Mouse (Mus musculus): Measurements from ENCODE around the gene Tmod1. TPM values are rescaled to one million over a fixed set of nuclear protein-coding genes. Genes with fewer than 3 reads are reported as not detected.
A peak's percentile ranks its signal among the peaks of the same experiment; 100 is the strongest.

The Tmod1 gene
- polyA plus RNA-seq, 1 experiment from 2014 or later, result 42.0 TPM

DNA sequence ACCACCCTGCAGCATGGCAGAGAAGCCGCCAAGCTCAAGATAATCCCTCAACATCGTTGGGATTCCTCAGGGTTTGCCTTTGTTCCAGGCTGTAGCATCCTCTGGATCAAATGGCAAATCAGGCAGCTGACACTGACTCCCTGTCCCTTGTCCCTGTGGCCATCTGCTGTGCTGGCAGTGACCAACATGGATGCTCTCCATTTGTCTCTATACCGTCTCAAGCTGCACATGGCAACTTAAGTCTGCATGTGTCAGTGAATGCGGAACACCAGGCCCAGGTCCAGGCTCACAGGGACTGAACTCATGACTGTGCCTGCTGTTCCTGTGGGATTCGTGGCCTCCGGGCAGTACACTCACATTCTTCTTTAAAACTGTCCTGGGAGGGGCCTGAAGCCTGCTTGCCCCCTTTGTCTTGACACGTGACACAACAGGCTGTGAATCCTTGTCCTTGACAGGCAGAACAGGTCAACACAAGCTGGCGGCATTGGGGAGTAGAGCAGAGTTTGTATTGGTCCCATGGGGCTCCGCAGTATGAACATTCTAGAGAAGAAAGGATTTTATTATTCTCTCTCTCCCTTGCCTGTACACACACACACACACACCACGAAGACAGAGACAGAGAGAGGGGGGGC, 77.9 kb downstream of the Tmod1 start:
- peaks cover 96% of the 10 kb centered on the region for H3K36me3 ChIP-seq
- H3K27me3 ChIP-seq, result no peaks in the 10 kb centered on the region
- DNase-seq (no peak), ATAC-seq (ENCODE audit: low read depth) (no peak)
- no peaks in the 10 kb centered on the region for H3K9me3 ChIP-seq (replicated peaks)
- 85% methylated on average over 10 of the region's 10 CpGs for WGBS (ENCODE audit: insufficient replicate concordance)
- H3K4me1 ChIP-seq (replicated peaks), result no peaks in the 10 kb centered on the region
- no peak overlapping the region; the same call in 1 of the 2 replicates for H3K27ac ChIP-seq
- no peak overlapping the region for H3K4me2 ChIP-seq
- H3K9ac ChIP-seq, result no peak overlapping the region
- no peak overlapping the region for H3K4me3 ChIP-seq (replicated peaks)

DNA sequence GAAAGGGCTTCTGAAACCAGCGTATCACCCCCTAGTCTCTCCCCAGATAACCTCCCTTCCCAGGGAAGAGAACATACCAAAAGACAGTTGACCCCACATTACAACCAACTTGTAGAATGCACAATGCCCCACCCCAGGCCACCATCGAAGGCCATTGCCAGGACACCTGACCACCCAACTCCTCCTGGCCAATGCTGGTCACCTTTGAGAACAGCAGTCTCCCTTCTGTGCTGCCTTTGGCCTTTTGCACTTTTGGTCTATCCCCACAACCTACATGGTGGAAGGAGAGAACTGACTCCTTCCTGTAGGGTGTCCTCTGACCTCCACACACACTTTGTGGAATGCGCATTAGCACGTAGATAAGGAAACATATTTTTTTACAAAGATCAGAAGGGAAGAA, 78.8 kb downstream of the Tmod1 start:
- ATAC-seq (ENCODE audit: low read depth), result no peak
- H3K36me3 ChIP-seq, result peaks cover 96% of the 10 kb centered on the region

DNA sequence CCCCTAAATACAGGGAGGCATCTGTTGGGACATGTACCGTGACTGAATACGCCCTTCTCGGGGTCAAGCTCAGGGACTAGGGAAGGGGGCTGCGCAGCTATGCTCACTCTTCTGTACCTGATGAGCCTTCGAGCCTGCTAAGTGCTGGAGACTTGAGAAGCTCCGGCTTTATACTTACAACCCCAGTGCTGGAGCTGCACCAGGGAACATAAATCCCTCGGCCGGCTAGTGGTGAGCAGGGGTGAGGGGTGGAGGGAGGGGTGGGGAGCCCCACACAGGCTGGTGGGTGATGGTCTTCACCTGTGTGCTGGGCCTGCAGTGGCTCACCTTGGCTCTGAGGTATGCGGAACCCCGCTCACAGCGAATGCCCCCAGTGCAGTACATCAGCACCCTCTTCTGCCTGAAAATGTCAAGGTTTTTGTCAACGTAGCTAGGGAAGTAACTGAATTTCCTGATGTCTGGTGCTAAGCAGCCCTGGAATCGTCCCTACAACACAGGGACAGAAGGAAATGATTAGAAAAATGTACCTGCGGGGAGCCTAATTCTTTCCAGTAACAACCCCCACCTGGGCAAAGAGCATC, 80.9 kb downstream of the Tmod1 start:
- no peak overlapping the region for H3K9ac ChIP-seq
- DNase-seq (no peak), ATAC-seq (ENCODE audit: low read depth) (no peak)
- no peaks in the 10 kb centered on the region for H3K27me3 ChIP-seq
- no peak overlapping the region for H3K4me3 ChIP-seq (replicated peaks)
- no peaks in the 10 kb centered on the region for H3K9me3 ChIP-seq (replicated peaks)
- H3K27ac ChIP-seq, result no peak overlapping the region
- no peaks in the 10 kb centered on the region for H3K4me1 ChIP-seq (replicated peaks)
- H3K4me2 ChIP-seq, result no peak overlapping the region
- WGBS (ENCODE audit: insufficient replicate concordance), result 90% methylated on average over 14 of the region's 14 CpGs
- peaks cover 96% of the 10 kb centered on the region for H3K36me3 ChIP-seq

More for the DNA sequence above, 78.8 kb downstream of the Tmod1 start:
- Histone ChIP-seq H3K9me3 (replicated peaks) (no peaks in the 10 kb centered on the region), H3K4me1 (replicated peaks) (no peaks in the 10 kb centered on the region), H3K4me3 (replicated peaks) (no peak overlapping the region), H3K27me3 (no peaks in the 10 kb centered on the region), H3K4me2 (no peak overlapping the region), H3K27ac (no peak overlapping the region), H3K9ac (no peak overlapping the region)
- WGBS (ENCODE audit: insufficient replicate concordance), result 87% methylated on average over 4 of the region's 4 CpGs
- DNase-seq, result no peak

DNA sequence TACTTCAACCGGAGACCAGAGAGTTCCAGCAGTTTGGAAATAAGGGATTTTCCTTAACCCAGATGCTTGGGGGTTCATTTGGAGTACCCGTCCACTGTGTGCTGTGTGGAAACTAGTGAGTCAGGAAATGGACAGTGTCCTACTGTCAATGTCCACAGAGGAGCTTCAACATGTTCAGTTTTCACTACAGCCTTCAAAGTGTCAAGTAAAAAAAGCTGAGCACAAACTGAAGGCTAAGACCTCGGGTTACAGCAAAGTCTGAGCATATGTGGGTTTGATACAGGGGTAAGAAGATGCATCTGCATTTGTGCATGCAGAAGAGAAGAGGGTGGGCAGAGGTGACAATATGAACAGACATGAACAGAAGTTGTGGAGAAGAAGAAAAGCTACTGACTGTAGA, 82.0 kb downstream of the Tmod1 start:
- peaks cover 96% of the 10 kb centered on the region for H3K36me3 ChIP-seq
- WGBS (ENCODE audit: insufficient replicate concordance), result 65% methylated on average over 3 of the region's 3 CpGs
- DNase-seq, result no peak

DNA sequence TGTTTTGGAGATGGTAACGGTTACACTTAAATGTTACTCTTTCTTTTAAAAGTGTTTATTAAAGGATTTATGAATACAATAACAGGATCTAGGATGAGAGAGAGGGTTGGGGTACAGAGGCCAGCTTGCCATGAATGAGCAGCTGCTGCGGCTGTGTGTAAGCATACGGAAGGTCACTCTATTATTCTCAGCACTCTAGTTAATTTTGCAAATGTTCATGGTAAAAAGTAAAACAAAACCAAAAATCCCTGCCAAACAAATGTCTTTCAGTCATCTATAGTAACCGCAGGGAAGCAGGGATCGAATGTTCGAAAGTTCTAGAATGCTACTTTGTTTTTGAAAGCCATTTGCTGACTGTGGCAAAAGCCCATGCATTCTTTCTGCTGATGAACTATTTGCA, 84.6 kb downstream of the Tmod1 start:
- Histone ChIP-seq H3K4me1 (replicated peaks) (no peaks in the 10 kb centered on the region), H3K27me3 (no peaks in the 10 kb centered on the region), H3K9ac (no peak overlapping the region), H3K36me3 (peaks cover 87% of the 10 kb centered on the region), H3K4me2 (no peak overlapping the region), H3K27ac (no peak overlapping the region), H3K9me3 (replicated peaks) (no peaks in the 10 kb centered on the region), H3K4me3 (replicated peaks) (no peak overlapping the region)
- DNase-seq (no peak), ATAC-seq (ENCODE audit: low read depth) (no peak)
- 85% methylated on average over 6 of the region's 6 CpGs for WGBS (ENCODE audit: insufficient replicate concordance)

More for the DNA sequence above, 82.0 kb downstream of the Tmod1 start:
- no peaks in the 10 kb centered on the region for H3K27me3 ChIP-seq
- no peak overlapping the region for H3K4me3 ChIP-seq (replicated peaks)
- no peak for ATAC-seq (ENCODE audit: low read depth)
- H3K27ac ChIP-seq, result no peak overlapping the region
- no peaks in the 10 kb centered on the region for H3K9me3 ChIP-seq (replicated peaks)
- H3K4me2 ChIP-seq, result no peak overlapping the region
- no peaks in the 10 kb centered on the region for H3K4me1 ChIP-seq (replicated peaks)
- no peak overlapping the region for H3K9ac ChIP-seq

DNA sequence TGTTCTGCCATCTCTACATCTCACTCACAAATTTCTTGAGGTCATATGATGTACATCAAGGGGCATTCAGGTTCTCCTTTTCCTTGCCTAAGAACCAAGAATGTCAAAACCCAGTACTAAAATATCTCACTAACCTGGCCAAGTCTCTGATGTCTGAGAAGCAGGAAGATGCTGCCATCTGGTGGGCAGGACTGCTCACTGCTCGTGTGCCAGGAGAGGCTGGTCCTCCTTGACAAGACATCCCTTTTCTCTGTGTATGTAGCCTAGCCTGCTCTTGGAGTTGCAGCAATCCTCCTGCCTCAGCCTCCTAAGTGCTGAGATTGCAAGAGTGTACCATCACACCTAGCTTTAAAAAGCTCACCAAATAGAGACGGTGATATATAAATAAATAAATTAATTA, 87.8 kb downstream of the Tmod1 start:
- H3K9me3 ChIP-seq (replicated peaks), result no peaks in the 10 kb centered on the region
- no peak overlapping the region for H3K27ac ChIP-seq
- no peak overlapping the region for H3K9ac ChIP-seq
- peak; percentile 42 for DNase-seq
- no peak for ATAC-seq (ENCODE audit: low read depth)
- no peak overlapping the region for H3K4me2 ChIP-seq
- peaks cover 84% of the 10 kb centered on the region for H3K36me3 ChIP-seq
- 43% methylated on average over 2 of the region's 2 CpGs for WGBS (ENCODE audit: insufficient replicate concordance)
- no peaks in the 10 kb centered on the region for H3K4me1 ChIP-seq (replicated peaks)
- no peak overlapping the region for H3K4me3 ChIP-seq (replicated peaks)
- H3K27me3 ChIP-seq, result no peaks in the 10 kb centered on the region

DNA sequence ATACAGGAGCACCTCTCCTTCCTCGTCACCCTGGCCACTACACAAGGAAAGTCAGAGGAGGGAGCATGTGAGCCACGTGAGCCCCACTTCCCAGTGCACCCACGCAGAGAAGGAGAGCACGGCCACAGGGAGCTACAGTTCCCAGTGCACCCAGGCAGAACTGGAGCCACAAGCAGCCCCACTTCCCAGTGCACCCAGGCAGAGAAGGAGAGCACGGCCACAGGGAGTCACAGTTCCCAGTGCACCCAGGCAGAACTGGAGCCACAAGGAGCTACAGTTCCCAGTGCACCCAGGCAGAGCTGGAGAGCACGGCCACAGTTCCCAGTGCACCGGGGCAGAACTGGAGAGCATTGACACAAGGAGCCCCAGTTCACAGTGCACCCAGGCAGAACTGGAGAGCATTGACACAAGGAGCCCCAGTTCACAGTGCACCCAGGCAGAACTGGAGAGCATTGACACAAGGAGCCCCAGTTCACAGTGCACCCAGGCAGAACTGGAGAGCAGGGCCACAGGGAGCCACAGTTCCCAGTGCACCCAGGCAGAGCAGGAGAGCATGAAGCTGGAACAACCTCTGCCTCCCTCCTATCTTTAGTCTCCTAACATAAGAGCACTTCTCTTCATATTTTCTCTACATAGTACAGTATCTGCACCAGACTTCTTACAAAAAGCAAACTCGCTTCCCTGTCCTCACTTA, 90.7 kb downstream of the Tmod1 start:
- no peak for DNase-seq
- ATAC-seq (ENCODE audit: low read depth), result no peak
- WGBS (ENCODE audit: insufficient replicate concordance), result 72% methylated on average over 8 of the region's 8 CpGs
- H3K4me3 ChIP-seq (replicated peaks), result no peak overlapping the region
- no peak overlapping the region for H3K9ac ChIP-seq
- H3K27ac ChIP-seq, result no peak overlapping the region
- H3K27me3 ChIP-seq, result no peaks in the 10 kb centered on the region
- no peaks in the 10 kb centered on the region for H3K9me3 ChIP-seq (replicated peaks)
- no peaks in the 10 kb centered on the region for H3K4me1 ChIP-seq (replicated peaks)
- H3K36me3 ChIP-seq, result peaks cover 78% of the 10 kb centered on the region
- H3K4me2 ChIP-seq, result no peak overlapping the region

DNA sequence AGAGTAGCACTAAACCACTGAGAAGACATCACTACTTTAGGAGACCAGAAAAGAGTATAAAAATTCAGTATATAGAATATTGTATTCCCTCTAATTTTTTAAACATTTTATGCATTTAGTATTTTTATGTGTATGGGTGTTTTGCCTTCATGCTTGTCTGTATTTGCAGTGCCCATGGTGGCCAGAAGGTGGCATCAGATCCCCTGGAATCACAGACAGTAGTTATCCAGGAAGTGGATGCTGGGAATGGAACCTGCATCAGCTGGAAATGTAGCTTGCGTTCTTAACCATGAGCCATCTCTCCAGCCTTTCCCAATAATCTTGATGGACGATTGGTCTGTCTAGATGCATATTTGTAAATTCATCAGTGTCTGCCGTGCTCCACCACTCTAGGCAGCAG, 91.5 kb downstream of the Tmod1 start:
- no peak for ATAC-seq (ENCODE audit: low read depth)
- Histone ChIP-seq H3K4me3 (replicated peaks) (no peak overlapping the region), H3K27ac (no peak overlapping the region), H3K4me1 (replicated peaks) (no peaks in the 10 kb centered on the region), H3K9ac (no peak overlapping the region), H3K36me3 (peaks cover 78% of the 10 kb centered on the region), H3K9me3 (replicated peaks) (no peaks in the 10 kb centered on the region), H3K27me3 (no peaks in the 10 kb centered on the region), H3K4me2 (no peak overlapping the region)
- 56% methylated on average over 3 of the region's 3 CpGs for WGBS (ENCODE audit: insufficient replicate concordance)
- DNase-seq, result peak; percentile 41

DNA sequence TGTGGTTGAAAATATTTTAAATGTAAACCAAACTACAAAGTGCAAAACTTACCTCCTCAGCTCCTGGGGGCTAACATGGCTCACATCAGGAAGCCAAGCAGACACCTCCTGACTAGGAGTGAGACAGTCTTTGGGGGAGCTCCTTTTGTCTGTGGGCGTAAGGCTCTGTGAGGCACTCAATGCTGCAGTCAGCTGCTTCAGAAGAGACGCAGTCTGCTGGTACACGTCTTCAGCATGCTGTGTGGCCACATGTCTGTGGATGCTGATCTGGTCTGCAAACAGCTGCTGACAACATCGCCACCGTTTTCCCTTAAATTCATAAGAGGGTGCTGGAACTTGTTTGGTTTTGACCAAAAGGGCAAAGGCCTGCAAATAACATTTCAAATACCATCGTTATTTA, 93.1 kb downstream of the Tmod1 start:
- H3K27ac ChIP-seq, result no peak overlapping the region
- ATAC-seq (ENCODE audit: low read depth), result no peak
- 84% methylated on average over 6 of the region's 6 CpGs for WGBS (ENCODE audit: insufficient replicate concordance)
- DNase-seq, result no peak
- peaks cover 6% of the 10 kb centered on the region for H3K4me1 ChIP-seq (replicated peaks)
- H3K36me3 ChIP-seq, result peaks cover 71% of the 10 kb centered on the region
- no peak overlapping the region for H3K9ac ChIP-seq
- H3K27me3 ChIP-seq, result no peaks in the 10 kb centered on the region
- no peak overlapping the region for H3K4me3 ChIP-seq (replicated peaks)
- H3K4me2 ChIP-seq, result no peak overlapping the region
- no peaks in the 10 kb centered on the region for H3K9me3 ChIP-seq (replicated peaks)

DNA sequence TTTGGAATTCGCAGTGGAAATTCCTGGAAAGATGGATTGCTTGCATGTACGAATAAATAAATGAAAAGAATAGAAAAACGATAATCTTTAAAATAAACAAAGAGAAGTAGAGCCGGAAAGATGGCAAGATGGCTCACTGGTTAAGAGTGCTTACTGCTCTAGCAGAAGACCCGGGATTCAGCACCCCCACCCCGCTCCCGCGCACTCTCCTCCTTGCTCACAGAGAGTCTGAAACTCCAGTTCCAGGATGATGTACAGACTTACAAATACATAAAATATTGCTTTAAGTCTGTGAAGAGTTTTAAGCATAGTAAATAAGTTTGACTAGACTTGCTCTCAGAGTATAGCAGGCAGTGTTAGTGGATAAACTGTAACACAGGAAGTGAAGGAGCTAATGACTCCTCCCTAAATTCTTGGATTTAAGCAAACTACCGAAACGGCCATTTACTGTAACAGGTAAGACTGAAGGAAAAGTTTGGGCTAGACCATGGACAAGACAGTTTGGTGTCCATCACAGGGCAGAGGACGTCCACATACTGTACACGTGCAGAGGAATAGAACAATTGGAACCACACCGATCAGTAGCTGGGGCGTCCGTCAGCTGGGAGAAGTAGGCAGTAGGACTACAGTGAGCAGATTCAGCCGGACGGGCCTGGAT, 99.0 kb downstream of the Tmod1 start:
- Histone ChIP-seq H3K27ac (peak overlapping the region; percentile 92), H3K4me2 (peak overlapping the region; percentile 92), H3K9ac (peak overlapping the region; percentile 90), H3K4me1 (replicated peaks) (peaks cover 48% of the 10 kb centered on the region), H3K27me3 (no peaks in the 10 kb centered on the region), H3K4me3 (replicated peaks) (peak overlapping the region; percentile 88), H3K36me3 (peaks cover 26% of the 10 kb centered on the region), H3K9me3 (replicated peaks) (no peaks in the 10 kb centered on the region)
- ATAC-seq (ENCODE audit: low read depth) (peak; percentile 57), DNase-seq (no peak)
- WGBS (ENCODE audit: insufficient replicate concordance), result 6% methylated on average over 17 of the region's 17 CpGs

All from liver, embryonic 13.5 days (tissue).